Mouse (Mus musculus) left cerebral cortex, postnatal 4 days (tissue): Measurements from ENCODE around the gene Dcakd. TPM values are rescaled to one million over a fixed set of nuclear protein-coding genes. Genes with fewer than 3 reads are reported as not detected.

ENCODE experiments used
- DNase-seq: peaks from one replicate; pipeline ENCODE4 v3.0.0-alpha.2; 2022
- intact Hi-C: fragments of 180-260 bp; cut with DNase I; formaldehyde crosslinking; loops from one replicate; pipeline ENCODE4 v1.15.1; 2025
- total RNA-seq, 2 experiments: library from RNA; stranded (reverse); gene quantifications; 2 replicates each; pipeline ENCODE4 v1.2.3; 2021

Dcakd gene
- total RNA-seq, 2 experiments from 2014 or later: 116 to 128 TPM

DNA sequence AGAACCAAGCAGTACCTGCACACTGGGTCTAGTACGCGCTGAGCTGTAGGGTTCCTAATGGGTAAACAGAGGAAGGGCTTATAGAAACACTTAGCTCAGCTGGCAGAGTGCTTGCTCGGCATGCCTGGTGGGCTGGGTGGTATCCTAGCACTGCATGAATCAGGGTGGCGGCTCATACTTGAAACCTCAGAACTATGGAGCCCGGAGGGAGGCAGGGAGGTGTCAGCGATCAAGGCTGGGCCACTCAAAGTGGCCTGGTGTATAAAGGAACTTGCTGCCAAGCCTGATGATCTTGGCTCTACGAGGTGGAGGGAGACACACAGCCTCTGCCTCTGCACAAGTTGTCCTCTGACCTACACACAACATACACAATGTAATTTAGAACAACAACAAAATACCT is 19.6 kb downstream of the Dcakd start:
- intact Hi-C loops: no loop called here
- no peak for DNase-seq

DNA sequence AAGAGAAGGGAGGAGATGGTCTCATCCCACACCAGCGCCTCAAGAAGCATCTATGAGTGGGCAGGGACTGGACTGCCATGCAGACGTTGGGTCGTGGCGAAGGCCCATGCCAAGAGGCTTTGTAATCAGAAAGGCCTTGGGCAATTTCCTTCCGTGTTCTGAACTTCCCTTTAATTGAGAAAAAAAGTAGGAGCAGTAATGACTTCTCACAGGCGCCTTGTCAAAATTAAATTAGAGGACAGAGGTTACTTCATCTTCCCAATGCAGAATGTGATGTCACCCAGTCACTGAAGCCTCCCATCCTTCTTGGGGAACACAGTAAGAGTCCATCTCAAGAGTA is 21.2 kb downstream of the Dcakd start:
- no peak for DNase-seq
- intact Hi-C loops: no loop called here

DNA sequence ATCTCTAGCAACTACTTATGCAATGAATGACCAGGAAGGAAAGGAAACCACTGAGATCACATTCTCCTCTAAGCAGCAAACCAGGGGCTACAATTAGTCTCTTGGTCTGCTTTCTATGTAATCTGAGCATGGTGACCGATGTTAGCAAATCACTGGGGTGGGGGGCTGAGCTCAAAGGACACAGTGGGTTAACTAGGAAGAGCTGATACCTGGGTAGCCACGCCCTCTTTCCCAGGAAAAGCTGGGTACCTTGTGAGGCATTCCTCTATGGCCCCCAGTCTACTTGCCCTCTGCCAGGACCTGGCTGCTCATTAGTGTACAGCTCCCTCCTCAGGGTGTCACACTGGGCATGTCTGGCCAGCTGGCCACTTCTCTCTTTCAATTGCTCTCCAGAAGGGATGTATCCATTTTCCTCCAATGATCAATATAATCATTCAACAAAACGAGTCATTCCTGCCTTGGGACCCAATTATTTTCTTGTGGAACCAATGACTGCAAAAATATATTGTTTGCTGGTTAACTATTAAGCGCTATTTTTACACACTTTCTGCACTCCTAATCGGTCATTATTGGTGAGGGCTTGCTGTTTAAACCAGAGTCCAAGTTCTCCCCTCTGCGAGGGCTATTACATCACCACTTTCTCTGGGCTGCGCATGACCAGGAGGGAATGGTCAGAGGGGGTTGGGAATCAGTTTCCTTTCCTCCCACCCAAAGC is 21.7 kb downstream of the Dcakd start:
- intact Hi-C loops: no loop called here
- no peak for DNase-seq

DNA sequence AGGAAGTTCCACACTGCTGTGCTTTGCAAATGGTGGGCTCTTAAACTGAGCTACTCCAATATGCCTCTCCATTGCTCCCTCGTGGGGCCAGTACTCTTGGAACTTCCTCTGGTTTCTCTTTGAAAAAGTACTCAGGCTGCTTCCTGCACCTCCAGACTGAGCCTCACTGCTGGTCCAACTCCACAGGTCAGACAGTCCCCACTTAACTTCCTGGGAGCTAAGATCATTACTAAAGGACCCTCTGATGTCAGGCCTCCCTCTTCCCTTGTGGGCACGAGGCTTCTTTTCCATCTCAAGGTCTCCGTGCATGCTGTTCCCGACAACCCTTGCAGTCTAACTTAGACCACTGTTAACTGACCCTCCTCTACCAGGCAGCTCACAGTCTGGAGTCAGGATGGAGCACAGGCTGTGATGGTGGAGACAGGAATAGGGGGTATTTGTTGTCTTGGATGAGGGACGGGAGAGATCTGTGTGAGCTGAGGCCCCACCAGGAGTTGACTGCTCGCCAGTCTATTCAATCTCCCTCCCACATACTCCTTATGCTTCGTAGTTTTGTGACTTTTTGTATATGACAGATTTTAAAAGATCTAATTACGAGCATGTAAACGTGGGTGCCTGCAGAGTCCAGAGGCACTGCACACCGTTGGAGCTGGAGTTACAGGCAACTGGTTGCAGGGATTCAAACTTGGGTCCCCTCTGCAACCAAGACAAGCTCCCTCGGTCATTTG is 22.7 kb downstream of the Dcakd start:
- no peak for DNase-seq
- intact Hi-C loops: no loop called here

DNA sequence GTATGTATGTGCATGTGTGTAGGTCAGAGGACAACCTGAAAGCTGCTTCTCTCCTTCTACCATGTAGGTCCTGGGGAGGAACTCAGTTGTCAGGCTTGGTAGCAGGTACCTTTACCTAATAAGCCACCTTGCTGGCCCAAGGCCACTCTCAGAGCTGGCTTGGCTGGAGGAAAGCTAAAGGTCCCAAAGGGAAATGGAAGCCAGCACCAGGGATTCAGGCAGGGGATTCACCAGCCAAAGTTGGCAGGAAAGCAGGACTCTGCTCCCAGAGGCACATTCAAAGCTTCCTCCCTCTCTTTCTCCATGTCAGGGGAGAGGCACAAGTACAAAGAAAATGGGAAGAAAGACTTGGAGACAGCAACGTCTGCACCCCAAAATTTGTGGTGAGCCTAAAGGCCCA is 23.3 kb downstream of the Dcakd start:
- no peak for DNase-seq
- intact Hi-C loops: no loop called here

DNA sequence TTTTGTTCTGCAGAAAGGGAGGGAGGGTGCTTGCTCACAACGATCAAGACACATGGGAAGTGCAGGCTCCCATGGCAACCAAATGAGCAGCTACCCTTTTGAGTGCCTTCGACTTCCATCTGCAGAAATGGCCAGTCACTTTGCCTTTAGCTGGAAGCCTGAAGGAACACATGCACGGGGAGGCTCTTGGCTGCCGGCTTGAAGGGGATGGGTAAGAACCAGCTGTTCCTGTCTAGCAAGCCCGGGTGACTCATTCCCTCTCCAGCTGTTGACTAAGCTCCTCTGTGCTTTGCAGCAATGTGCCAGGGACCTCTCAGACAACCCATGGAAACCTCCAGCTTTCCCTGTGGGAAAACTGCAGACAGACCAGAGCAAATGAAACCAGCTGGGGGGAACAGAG is 24.9 kb downstream of the Dcakd start:
- DNase-seq: peak; percentile 45
- intact Hi-C loops: no loop called here

DNA sequence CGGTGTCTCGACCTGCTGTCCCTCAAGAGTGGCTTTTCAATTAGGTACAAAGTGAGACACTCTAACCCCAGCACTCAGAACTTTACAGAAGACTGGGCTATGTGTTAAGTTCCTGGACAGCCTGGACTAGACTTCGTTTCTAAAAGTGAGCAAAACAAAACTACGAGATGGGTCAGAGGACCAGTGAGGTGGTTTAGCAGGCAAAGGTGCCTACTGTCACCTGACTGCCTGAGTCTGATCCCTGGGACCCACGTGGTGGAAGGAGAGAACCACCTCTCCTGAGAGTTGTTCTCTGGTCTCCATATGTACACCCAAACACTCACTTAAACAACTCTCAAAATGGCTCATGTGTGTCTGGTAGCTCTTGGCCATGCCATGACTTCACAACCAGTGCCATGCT is 27.1 kb downstream of the Dcakd start:
- intact Hi-C loops: no loop called here
- no peak for DNase-seq

DNA sequence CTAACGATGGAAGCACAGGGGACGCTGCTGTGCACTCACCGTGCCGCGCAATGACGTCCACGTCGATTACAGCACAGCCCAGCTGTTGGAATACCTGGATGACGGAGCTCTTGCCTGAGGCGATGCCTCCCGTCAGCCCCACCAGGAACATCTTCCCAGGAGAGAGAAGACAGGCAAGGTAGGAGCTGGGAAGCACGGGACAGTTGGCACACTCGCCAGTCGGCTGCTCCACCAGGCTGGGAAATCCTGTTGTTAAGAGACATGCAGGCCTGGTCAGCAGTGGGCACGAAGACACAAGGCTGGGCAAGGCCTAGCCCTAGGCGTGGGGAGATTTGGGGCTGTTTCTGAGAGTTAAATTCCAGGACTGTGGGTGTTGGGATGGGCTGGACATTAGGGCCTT is 28.0 kb downstream of the Dcakd start:
- DNase-seq: no peak
- intact Hi-C loops: no loop called here

DNA sequence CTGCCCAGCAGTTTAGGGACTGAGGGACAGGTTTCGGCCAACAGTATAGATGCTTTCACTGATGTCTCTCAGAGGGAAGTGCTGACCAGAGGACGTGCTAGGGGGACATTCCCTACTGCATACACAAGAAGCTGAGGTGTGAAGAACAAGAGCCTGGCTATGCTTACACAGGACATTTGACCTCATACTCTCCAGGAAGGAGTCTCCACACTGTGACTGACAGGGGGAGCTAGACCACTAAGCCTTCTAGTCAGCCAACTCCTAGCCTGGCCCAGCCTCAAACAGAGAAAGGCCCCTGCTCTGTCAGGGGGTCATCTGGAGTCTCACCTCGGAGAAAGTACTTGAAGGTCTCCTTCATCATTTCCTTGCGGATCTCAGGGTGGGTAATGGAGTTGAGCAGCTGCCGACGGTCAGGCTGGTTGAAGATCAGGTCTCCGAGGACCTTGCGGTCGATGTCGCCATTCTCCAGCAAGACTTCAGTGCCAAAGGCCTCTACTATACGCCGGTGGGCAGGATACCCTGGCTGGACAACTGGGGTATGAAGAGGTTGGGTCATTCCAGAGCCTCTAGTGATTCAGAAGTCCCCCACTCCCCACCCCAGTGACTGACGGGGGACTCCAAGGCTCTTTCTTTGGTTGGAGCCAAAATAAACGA is 28.7 kb downstream of the Dcakd start:
- intact Hi-C loops: no loop called here
- no peak for DNase-seq

DNA sequence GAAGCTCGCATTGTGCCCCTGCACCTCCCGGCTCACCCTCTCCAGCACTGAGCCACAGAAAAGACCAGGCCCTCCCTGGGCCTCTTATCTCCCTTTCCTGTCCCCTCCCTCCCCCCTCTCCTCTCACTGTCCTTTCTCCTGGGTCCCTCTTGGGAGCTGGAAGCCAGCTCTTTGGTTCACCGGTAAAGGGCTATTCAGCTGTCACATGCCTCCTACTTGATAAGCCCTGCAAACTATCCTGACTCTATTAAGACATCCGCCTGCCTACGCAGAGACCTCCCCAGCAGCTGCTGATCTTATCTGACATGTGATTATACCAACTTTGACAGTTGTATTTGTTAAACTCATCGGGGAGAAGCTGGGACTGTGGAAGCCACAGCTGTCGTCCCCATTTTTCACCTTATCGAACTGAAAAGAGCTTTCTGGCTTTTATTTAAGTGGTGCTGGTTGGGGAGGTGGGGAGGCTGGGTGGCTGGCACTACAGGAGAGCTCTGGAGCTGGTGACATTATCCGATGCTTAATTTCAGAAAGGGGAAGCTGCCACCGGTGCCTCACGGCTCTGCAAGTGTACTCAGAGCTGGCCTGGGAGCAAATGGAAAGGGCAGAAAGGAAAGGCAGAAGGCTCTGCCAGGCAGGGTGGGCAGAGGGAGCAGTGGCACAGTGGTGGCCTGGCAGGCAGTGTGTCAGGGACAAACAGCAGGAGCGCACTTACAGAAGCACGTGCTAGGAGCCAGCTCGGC is 29.4 kb downstream of the Dcakd start:
- intact Hi-C loops: no loop called here
- DNase-seq: peak; percentile 48

DNA sequence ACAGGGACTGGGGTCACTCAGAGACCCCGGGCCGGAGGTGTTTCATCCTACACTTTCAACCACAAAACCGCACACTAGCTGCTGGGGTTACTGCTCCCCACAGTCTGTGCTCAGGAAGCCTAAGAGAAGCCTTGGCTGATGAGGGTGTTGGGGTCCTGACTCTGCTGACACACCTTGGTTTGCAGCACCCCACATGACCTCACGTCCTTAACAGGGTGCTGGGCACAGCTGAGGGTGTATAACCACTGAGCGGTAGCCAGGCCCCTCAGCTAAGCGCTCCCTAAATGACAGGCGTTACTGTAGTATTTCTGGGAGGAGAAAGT is 29.9 kb downstream of the Dcakd start:
- intact Hi-C loops: no loop called here
- DNase-seq: no peak

DNA sequence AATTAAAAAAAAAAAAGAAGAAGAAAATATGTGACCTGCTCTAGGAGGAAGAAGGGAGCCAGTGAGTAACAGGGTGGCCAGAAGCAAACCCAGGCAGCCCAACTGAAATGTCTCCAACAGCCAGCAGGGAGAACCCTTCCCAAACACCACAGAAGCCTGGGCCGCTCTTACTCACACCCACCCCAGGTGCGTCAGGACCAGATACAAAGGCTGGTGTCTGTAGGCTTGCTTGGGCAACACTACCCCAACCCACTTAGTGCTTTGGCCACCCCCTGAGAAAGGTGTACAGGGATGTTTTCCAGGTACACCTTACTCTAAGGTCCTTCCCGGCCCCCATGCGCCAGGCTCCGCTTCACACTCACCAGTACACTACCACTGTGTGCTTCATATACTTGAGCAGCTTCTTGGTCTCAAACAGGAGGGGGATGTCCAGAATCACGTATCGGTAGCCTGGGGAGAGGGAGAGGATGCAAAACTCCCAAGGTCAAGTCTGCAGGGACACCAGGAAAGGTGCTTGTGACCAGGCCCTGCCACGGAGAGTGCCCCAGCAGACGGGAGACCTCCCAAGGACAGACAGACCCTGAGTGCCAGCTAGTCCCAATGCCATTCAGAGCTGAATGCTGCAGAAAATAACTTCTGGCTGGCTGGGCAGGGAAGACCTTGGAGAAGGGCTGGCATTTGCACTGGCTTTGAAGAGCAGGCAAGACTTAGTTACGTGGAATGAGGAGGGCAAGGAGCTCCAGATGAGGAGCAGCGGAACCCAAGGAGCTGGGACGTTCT is 31.0 kb downstream of the Dcakd start:
- intact Hi-C loops: no loop called here

DNA sequence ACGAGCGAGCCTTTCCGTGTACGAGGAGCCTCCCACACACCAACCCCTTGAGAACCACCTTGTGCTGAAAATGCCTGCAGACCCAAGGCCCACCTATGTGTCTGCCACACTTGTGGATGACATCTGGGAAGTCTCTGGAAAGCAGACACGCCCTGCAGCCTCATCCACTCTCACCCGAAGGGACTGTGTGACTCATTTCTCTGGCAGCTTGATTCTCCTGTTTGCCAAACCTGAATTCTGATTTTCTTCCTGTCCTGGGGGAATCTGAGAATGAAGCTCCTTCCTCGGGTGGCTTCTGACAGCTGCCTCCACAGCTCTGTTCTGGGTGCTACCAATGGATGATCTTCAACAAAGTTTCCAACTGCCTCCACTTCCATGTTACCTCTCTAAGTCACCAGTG is 31.7 kb downstream of the Dcakd start:
- DNase-seq: no peak
- intact Hi-C loops: no loop called here

More for the DNA sequence above, 31.0 kb downstream of the Dcakd start:
- no peak for DNase-seq

DNA sequence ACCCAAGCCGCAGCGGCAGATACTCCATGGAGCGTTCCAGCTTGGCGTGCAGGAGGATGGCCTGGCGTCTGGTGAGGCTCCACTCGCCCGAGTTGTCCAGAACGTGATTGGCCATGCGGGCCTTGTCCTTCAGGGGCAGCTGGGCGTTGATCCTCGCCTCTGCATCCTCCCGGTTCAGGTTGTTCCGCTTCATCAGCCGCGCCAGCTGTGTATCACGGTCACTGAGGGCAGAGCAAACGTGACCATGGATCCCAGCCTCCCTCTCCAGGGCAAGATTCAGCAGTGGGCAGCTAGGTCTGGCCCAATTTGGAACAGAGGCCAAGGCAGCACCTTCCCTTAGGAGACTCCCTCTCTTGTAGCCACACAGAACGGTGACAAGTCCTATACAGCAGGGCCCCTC is 33.2 kb downstream of the Dcakd start:
- no peak for DNase-seq
- intact Hi-C loops: no loop called here

DNA sequence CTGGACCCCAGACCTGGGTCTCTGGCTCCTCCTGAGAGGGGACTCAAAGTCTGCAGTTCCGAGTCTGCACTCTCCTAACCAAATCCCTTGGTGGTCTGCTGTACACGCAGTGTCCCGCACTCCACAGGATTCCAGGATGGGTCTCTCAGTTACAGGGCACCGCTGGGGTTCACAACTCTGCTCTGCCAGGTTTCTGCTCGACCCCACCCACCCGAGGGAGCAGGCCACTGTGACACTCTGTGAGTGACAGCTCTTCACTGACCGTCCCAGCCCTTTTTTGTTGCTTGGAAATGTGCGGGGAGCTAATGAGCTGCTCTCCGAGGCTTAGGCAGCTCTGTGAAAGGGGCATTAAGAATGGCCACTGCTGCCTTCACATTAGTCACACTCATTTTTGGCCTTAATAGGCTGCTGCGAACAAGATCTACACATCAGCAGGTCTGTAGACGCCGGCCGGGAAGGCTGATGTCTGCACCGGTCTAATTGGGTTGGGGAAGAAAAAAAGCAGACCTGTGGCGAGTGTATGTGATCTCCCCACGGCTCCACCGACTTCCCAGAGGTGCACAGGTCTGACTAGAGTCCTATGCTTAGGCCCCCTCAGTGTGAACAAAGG is 34.6 kb downstream of the Dcakd start:
- intact Hi-C loops: loop anchor here (2.0 kb wide), 2 partner anchors 93 to 101 kb away; partner anchors contain the start of gene Gfap
- no peak for DNase-seq

DNA sequence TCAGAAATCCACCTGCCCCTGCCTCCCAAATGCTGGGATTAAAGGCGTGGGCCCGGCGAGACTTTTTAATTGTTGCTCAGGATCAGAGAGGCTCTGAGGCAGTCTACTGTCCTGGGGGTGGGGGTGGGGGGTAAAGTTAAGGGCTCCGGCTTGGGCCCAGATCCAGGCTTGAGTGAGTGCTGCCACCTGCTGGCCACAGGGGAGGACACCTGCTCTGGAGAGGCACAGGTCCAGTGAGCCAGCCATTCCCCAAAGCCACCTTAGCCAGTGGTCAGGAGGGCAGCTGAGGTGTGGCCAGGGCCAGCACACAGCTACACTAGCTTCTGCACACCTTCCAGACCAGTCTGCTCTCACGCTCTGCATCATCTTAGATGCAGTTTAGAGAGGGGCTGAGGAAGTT is 35.2 kb downstream of the Dcakd start:
- peak; percentile 87 for DNase-seq
- intact Hi-C loops: loop anchor here (2.0 kb wide), 2 partner anchors 92 to 100 kb away; partner anchors contain the start of gene Gfap

DNA sequence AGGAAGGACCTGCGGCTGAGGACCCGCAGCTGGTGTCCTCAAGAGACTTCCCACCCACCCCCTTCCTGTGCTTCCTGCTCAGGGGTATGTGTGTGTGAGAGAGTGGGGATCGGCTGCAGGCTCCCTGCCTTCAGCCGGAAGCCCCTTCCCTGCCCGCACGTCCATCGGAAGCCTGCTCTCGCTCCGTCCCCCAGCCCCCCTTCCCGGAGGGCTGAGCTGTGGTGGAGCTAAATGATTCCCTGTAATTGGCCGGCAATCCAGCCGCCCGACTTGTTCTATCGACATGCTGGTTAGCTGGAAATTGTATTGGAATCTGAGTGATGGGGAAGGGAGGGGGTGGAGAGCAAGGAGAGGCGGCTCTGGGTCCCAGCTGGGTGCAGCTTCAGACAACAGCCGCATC is 36.5 kb downstream of the Dcakd start:
- no peak for DNase-seq

DNA sequence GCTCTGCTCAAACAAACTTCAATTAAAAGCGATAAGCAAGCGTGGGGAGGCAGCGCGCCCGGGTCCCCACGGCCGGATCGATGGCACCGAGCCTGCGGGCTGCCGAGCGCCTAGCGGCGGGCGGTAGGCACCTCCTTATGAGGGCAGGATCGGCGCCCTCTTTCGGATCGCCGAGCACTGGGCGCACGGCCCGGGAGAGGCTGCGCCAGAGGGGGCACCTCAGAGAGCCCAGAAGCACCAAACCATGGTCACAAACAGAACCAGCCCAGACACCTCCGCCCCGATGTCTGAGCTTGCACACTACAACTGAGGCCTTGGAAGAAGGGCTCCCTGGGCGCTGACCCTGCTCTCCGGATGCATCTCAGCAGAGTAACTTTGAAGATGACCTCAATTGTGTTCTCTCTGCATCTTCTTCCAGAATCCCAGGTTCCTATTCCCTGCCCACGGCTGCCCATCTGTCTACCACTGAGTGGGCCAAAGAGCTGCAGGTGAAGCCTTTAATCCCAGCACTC is 37.9 kb downstream of the Dcakd start:
- intact Hi-C loops: no loop called here

More for the DNA sequence above, 36.5 kb downstream of the Dcakd start:
- intact Hi-C loops: loop anchor here (2.0 kb wide), 2 partner anchors 91 to 99 kb away; partner anchors contain the start of gene Gfap

DNA sequence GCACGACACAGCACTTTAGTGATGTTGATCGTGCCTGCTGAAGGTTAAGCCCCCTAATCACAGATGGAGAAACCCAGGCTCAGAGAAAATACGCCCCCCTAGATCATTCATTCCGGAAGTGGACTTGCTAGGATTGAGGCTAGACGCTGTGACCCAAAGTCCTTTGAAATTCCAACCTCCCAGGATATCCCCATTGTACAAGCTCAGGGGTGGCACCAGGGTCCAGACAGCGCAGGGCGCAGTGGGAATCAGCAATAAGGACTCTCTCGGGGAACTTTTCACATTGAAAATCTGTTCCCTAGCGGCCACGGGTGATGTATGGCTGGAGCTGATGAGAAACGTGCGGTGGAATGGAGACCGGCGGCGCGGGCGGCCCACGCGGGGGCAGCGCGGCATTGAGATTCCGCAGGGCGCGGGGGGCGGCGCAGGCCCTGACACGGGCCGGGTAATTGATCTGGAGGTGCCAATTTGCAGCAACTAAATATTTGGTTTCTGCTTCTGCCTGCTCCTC is 38.4 kb downstream of the Dcakd start:
- intact Hi-C loops: no loop called here
- no peak for DNase-seq

More for the DNA sequence above, 37.9 kb downstream of the Dcakd start:
- DNase-seq: peak; percentile 37

DNA sequence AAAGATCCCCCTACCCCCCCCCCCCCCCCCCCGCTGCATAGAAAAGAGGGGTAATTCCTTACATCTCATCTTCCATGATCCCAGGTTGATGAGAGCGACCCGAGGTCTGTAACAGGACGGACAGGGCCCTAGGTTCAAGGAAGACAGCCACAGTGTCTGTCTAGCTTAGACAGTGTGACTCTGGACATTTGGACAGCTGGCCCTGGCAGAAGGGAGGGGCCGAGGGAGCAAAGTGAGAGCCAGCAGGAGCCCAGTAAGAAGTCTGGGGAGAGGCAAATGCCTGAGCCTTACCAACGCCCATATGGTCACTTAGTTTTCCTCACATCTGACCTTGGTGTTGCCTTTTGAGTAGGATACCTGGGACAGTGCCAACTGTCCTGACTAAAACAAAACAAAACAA is 43.0 kb downstream of the Dcakd start:
- no peak for DNase-seq

More for the DNA sequence above, 43.0 kb downstream of the Dcakd start:
- intact Hi-C loops: no loop called here
